Mouse (Mus musculus) cerebellum, postnatal 25 days (tissue): ENCODE measurements around the gene Taldo1.
A peak's percentile ranks its signal among the peaks of the same experiment; 100 is the strongest.

Experiments used
- DNase-seq, 2 experiments: peaks; one replicate each; pipeline ENCODE4 v3.0.0; 2021; ENCODE audit warnings: mixed read lengths in 2 of 2

The Taldo1 gene

DNA sequence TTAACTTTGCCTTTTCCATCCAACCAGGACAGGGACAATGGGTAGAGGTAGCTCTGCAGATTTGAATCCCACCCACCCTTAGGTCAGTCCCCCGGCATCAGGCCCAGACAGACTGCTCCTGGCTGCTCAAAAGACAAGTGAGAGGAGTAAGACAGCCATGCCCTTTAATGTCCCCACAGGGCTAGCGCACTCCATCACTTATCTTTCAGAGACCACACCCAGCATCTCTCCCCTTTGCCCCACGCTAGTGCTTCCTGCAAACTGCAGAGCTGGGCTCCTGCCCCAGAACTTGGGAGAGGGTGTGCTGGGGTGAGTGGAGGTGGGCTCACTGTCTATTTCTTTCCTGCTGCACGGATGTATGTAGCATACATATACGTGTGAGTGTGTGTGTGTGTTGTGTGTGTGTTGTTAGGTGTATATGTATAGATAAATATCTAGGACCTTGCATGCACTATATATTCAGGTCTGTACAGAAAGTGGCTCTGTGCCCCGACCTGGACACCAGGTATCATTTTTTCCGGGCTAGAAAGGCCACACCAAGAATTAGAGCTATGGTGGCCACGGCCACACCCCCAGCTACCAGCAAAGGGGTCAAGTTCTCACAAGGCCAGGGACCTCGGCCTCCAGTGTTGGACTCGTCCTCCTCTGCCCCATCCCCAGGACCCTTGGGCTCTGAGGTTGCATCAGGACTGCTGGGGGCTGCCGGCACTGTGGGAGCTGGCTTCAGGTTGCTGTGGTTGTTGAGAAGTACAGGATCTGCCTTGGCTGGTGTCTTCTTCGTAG, 35.1 kb downstream of the Taldo1 start:
- peak in 1 of 2 experiments; percentile 35 for DNase-seq

DNA sequence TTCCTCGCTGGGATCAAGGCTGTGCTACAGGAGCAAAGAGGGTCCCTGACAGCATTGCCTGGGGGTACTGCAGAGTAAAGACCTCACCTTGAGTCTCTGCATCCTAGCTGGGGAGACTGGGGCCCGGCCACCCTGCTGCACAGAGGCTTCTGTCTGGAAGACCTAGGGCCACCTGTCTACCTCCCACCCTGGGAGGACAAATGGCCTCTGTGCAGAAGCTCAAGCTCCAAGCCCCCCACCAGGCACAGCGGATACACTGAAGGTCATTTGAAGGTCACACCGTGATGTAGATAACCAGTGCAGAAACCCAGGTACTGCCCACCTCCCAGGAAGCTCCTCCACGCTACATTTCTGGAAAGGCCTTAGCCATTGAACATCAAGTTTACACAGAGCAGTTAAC, 36.7 kb downstream of the Taldo1 start:
- DNase-seq = peak; percentile 53 to 57

DNA sequence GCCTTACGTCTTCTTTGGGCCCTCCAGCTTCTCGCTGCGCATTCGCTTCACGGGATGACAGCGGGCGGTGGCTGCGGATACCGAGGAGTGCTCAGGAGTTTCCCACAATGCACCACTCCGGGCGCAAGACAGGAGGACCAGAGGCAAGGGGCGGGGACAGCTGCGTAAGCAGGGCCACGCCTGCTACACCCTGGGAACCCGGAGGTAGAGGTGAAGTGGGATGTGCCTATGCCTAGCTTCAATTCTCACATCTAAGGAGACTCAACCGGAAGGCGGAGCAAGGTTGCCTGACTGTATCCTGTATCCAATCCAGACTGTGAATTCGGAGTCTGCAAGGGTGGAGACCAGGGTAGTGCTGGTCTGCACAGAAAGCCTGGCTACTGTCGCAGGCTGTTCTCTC, 37.3 kb downstream of the Taldo1 start, which contains the start of gene Cend1:
Cend1 (minus strand) TSS at position 182 of the 400 bp plus-strand sequence.
- peak; percentile 92 to 95 for DNase-seq

DNA sequence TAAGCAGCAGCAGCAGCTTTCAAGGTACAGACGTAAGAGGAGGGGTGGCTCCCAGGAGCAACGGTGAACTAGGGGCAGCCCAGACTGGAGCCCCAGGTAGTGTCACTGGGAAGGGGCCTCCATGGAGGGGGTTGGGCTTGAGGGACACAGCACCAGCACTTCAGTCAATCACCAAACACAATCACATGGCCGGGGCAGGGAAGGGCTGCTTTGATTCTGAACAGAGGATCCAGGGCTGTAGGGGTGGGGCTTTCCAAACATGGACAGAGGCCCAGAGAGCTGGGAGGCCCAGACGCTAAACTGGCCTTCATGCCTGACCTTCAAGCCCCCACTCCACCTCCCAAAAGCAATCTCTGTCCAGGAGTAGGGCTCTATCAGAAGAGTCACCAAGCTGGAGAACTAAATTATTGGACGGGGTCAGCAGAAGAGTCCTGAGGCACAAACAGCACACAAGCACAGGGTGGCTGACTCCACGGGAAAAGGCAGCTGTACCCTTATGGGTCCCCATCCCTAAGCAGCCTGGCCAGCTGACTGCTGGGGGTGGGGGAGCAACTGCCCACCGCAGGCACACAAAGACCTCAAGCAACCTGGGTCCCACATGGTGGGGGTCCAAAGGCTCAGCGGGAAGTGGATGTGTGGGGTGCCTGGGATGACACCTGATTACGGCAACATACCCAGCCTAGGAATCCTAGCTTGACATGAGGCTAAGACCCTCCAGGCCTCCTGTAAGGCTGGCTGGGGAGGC, 38.0 kb downstream of the Taldo1 start:
- DNase-seq = peak; percentile 33 to 45

DNA sequence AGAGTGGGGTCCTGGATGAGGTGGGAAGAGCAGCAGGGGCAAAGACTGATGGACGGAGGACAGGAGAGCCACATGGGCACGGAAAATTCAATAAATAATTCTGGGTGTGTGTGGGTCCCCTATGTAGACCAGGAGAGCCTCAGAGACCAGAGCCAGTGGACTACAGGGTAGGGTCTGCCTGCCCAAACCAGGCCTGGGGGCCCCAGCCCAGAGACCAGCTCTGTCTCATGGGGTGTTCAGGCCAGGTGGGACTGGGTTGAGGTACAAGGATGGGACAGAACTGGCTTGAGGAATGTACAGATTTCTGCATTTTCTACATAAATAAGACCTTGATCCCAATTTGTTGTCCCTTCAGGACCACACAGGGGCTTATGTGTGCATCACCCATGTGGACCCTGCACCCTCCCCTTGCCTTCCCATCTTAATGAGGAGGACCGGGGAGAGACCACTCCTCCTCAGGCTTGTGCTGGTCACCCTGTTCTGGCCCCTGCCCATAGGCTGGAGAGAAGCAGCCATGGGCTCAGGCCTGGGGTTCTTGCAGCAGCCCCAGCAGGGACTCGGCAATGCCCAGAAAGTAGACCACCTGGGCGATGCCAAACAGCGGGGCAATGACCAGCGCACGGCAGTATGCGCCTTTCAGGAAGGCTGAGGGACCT, 38.7 kb downstream of the Taldo1 start:
- peak; percentile 39 to 42 for DNase-seq

DNA sequence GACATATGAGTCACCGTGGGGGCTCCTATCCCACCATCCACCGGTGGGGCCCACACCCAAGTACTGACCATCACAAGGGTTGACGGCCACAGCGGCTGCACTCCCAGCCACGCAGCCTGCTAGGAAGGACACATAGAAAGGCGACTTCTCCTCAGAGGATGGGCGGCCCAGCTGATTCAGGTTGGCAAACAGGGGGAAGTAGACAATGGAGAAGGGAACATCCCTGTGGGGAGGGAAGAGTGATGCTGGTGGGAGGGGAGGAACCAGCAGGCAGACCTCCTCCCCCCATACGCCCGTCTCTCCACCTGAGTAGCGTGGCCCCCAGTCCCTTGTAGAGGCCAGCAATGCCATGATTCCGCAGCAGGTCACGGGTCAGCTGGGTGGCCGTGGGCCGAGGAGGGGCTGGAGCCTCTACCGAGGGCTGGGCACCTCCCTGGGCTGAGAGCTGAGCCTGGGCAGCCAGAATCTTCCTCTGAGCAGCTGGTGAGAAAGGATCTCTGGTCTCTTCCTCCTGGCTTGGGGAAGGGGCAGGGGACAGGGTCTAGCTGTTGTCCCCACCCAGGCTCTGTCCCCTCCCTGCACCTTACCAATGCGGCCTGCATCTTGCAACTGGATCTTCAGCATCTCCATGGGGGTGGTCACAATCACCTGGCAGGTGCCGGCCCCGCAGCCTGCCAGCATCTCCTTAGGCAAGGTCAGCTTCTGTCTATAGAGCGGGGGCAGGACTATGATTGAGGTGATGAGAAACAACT, 39.6 kb downstream of the Taldo1 start:
- peak in 1 of 2 experiments; percentile 47 for DNase-seq

DNA sequence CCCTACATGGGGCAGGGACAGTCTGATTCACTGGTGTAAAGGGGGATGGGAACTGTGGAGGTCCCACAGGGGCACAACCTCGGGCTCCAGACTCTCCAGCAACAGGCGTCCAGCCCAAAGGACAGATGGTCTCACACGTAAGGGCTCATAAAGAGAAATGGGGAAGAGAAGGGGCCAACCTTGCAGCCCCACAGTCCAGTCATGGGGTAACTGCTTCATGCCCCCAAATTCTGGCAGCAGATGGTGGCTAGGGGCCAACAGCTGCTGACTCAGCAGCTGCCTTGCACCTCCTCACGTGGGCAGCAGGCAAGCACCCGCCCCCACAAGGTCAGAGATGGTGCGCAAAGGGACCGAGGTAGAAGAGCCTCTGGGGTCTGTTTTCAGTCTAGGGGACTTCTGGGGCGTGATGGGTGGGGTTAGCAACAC, 40.2 kb downstream of the Taldo1 start:
- DNase-seq = peak; percentile 70 to 78

DNA sequence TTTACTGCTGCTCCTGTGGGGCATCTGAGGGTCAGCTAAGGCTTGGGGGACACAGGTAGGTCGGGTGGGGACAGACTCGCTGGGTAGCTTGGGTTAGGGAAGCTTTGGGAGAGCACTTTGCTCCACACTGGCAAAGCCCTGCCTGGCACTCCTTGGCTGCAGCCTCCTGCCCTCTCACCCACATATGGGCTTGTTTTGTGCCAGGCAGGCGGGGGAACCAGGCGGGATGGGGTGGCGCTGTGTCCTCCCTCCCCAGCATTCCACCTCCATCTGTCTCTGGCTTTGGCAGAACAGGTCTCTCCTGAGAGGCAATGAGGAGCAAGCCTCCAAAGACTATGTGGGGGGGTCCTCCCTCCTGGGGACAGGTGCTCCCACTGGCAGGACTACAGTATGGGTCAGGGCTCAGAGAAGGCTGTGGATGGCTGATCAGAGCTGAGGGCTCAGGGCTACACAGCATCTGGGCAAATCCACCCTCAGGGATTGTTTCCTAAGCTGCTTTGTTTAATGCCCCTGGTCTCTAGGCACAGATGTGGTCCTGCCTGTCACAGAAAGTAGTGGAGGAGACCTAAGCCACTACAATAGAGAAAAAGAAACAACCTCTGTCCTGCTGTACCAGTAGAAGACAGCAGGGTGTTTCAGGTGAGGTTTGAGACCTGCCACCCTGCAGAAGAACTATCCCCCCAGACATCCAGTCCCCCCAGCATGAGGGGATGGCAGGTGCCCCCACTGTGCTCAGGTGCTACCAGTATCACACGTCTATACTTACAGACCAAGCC, 40.9 kb downstream of the Taldo1 start:
- DNase-seq = peak; percentile 92 to 95

DNA sequence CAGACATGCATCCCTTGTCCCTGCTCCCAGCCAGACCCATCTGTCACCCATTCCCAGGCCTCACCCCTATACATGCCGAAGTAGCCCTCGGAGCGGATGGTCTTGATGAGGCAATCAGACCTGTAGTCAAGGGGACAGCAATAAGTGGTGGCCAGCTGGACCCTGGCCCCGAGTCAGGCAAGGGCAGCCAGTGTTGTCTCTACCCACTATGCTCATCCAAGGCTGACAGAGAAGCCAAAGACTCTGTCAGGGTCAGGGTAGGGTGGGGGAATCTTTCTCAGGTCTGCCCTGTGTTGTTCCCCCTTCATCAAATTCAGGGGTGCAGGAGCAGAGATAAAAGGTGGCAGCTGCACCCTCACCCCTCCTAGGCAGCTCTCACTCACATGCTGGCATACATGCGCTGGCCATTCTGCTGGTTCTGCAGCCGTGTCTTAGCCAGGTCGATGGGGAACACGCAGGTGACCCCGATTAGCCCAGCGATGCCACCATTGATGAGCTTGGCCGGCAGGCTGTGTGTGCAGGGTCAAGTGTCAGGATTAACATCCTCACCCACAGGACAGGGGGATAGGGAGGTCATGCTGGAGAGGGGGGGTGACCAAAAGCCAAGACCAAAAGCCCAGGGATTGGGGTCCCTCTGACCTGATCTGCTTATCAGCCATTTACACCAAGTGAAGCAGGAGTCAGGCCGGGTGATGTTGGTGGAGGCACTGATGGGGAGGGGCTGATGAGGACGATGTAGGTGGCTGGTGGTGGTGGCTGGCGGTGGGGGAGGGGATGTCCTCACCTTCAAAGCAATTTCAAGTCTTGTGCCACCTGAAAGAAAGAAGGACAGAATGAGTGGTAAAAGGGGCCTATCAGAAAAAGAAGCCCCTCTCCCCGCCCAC, 41.8 kb downstream of the Taldo1 start:
- peak; percentile 66 to 68 for DNase-seq

DNA sequence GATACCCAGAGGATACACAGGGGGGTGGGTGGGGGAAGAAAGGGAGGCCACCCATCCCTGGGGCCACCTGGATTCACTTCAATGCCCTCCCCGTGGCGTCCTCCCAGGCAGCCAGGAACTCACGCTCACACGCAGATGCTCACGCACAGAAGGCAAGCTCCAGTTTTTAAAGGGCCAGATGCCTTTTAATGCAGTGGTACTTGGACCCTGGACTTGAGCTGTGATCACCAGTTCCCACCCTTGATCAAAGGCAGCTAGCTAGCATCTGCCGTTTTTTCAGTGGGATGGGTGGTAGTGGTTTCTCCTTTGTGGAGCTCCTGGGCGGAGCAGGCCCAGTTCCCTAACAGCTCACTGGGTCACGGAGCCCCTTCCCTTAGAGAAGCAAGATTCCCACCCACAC, 42.5 kb downstream of the Taldo1 start:
- peak; percentile 86 to 89 for DNase-seq

DNA sequence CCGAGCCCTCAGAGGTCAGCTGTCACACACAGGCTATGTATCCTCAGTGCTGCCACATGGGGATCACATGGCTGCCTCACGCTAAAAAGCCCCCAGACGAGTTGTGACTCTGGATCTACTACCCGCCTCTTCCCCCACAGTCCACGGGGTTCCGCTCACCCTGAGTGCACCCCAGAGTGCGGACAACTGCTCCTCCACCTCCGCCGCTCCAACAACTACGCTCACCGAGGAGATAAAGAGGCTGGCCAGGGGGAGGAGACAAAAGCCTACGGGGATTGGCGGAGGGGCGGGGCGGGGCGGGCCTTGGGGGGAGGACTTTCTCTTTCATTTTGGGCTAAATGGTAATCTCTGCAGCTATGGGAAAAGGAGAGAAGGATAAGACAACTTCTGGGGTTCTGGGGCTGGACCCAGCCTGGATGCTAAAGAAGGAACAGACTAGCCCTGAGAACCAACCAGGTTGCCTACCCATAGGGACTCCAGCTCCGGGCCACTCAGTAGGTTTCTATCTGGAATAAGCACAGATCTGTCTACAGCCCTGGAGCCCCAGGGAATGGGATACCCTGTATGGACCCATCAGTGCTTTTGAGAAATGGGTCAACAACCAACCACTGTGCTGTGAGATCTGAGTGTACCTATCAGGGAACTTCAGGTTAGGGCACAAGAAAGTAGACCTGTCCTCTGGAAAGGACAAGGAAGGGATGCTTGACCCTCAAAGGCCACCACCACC, 43.3 kb downstream of the Taldo1 start:
- DNase-seq = peak; percentile 82 to 87

DNA sequence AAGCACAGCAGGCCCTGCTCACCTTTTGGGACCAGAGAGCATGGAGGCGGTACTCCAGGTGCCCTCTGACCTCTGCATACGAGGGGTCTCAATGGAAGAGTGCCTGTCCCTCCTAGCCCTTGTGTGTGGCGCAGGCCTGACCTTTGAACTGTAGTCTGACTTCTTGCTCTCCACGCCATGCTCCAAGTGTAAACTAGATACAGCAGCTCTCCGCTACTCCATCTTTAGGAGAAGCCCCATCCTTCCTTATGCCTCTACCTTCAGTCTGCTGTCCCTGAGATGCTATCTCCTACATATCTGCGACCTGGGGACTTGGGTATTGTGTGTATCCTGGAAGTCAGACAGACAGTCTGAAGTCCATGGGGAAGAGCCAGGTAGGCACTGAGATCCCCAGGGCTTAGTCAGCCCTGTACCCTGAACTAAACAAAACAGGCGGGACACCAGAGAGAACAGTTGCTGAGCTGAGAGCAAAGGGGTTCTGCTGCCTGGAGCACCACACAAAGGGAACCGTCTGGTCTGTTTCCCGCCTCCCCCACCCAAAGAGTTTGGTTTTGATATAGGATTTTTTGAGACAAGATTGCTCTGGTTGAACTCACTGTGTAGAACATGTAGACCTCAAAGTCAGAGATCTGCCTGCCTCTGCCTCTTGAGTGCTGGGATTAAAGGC, 44.0 kb downstream of the Taldo1 start:
- DNase-seq = peak; percentile 12 to 40

DNA sequence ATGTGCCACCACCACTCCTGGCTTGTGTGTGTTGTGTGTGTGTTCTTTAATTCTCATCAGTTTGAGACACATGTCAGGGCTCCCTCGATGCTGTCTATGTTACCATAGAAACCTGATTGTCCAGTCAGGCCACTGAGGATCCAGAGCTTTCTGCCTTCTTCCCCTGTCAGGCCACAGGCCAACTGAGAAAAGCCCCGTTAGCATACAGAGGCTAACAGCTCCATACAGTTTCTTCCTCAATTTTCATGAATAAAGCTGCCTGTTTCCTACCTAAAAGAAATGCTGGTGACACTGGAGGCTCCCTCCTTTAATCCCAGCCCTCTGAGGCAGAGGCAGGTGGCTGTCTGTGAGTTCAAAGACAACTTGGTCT, 44.5 kb downstream of the Taldo1 start:
- peak in 1 of 2 experiments; percentile 13 for DNase-seq

DNA sequence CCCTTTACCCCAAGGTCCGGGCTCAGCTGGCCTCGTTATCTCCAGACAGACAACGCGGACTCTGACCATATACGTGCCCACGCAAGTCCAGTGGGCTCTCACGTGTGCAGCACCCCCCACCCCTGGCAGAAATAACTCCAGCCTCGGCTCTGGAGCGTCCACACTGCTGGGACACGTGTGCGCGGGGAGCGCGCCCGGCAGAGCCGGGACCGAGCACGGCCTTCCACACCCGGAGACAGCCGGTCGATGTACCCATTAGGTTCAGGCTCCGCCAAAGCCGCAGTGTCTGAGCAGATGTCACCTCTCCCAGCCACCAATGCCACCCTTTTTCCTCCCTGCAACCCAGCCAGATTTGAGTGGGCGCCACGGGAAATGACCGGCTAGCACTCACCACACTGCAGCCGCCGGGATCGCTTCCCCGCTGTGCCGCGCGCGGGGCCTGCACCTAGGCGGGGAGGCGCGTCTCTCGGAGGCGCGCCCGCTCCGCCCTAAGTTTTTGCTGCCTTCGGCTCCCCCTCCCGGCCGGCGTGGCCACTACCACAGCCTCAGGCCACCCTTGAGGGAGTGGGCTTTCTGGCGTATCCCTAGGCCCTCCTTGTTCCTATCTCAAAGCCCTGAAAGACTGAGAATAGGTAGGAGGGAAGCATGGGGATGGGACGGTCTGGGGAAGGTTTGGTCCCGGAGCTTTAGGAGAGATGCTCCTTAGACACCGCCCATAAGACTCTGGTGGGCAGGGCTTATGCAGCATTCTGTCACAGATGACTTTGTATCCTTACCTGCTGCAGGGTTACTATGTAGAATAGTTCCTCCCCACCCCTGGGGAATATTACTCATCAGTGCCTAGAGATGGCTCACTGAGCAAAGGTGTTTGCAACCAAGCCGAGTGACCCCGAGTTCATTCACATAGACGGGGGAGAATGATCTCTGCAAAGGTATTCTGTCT, 45.5 kb downstream of the Taldo1 start, which contains the start of gene Slc25a22:
Slc25a22 (minus strand) TSS at position 715 of the 943 bp plus-strand sequence.
- DNase-seq = peak; percentile 93 to 94

DNA sequence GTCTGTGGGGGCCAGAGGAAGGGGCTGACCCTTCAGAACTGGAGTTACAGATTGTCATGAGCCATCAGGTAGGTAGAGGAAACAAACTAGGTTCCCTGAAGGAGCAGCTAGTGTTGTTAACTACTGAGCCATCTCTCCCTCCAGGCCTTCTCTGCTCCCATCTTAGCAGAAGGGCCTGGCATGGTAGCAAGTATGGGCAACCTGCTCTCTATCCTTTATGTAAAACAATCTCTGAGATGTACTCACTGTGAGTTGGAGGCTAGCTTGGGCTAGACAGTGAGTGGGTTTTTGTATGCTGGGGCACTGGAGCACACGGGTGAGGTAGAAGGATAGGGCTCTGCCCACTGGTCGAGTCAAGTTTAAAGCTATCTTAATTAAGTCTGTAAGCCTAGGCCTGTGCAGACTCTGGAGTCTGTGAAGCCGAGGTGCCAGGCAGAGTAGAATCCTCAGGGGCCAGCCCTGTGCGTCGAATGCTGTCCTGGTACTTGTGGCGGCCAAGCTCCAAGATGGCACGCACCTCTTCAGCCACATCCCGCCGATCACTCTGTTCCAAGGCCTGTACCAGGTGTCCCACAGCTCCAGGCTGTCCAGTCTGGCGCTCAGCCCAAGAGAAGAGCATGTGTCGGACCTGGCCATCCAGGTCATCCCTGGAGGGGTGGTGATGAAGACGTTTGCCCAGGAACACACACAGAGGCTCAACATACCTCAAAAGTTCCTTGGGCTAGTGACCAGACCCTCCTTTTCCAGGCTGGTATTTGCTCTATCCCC, 46.4 kb downstream of the Taldo1 start:
- peak; percentile 86 to 90 for DNase-seq

DNA sequence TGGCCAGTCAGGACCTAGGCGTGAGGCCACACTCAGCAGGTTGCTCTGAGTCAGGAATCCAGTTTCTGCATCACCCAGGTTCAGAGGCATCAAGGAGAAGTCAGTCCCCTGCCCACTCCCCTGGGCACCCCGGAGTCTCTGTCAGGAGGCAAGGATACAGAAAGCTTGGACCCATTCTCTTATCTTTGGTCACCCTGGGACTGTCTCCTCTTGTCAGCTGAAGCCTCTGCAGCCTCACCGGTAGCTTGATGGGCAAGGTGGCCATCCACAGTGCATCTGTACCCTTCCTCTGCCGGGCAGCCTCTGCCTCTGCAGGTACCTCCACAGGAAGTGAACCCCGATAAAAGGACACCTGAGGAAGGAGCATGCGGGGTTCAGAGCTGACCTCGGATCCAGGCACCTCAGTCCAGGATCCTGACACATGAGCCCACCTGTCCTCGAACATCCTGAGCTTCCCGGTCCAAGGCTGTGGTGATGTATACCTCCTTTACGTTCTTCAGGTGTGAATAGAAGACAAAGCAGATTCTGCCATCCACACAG, 47.2 kb downstream of the Taldo1 start:
- peak in 1 of 2 experiments; percentile 41 for DNase-seq

DNA sequence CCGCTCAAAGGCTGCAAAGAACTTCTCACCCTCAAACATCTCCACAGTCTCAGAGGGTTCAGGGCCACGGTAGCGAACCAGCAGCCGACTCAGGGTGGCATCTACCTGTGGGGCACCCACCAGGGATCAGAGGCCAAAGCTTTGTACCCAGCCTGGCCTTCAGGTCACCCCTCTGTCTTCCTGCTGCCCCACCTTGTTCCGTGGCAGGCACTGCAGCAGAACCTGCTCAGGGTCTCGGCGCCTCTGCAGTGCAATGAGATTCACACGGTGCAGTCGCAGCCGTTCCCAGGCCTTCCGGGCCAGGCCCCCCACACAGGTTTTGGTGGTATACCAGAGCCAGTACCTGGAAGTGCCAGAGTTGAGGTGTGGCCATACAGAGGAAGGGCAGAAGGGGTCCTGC, 47.8 kb downstream of the Taldo1 start:
- DNase-seq = peak; percentile 11 to 32
